Mouse (Mus musculus): Measurements from ENCODE around the gene Wdr73. TPM values are rescaled to one million over a fixed set of nuclear protein-coding genes. Genes with fewer than 3 reads are reported as not detected.

Gene Wdr73
- polyA plus RNA-seq (2017; shearing (Covaris generic)) = 15.9 TPM

DNA sequence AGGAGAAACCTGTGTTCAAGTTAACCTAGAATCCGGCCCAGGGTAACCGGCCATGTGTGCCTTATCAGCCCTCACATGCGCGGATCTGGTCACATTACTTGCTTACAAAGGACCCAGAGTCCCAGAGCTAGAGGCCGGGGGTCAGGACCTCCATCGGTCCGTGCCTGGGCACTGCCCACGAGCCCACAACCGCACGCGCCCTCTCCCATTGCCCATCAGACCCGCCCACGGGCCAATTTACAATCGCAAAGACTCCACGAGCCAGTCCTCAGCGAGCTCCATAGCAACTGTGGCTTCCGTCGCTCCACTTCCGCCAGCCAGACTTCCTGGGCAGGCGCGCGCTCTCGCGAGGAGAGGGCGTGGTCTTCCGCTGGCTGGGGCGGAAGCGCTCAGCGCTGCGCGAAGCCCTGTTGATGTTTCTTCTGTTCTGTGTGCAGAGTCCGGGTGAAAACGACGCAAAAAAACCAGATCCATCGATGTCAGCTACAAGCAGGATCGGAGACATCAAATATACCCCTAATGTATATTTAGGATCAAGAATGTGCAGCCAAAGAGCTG is at the start of gene Wdr73:
Wdr73 (minus strand) TSS at position 326 of the 558 bp plus-strand sequence.

DNA sequence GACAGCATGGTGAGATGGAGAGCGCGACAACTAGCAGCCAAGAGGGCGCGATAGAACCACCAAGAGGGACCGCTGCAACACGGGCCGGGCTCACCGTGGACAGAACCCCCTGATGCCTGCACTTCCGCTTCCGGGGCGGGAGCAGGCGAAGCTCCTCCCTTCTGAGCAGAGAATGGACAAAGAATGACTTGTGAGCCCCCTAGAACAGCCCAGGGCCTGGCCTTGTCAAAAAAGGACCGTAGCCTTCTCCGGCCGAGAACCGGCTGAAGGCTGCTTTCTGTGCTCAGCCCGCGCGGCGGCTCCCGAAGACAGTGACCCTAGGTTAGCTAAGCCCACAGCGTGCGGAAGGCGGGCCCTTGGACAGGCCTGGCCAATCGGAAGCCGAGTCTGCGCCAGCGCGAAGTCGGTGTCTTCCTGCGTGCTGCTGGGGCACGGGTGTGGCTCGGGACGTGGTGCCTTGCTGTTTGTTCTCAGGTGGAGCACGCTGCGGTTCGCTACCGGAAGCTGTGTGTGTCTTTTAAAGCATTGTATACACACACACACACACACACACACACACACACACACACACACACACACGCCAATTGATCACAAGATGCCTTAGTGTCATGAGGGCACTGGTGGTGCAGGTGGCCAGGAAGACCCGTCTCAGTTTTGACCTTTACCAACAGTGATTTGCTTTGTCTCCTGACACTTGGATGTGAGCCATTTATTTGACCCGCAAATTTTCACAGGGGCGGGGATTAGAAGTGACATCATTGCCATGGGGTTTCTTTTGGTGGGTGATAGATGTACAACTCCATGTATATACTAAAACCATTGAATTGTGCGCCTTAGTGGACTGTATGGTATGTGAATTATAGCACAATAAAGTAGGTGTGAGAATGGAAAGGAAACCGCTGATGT is 46.6 kb upstream of the Wdr73 start, which contains the start of gene Sec11a:
Sec11a (minus strand) TSS at position 336 of the 906 bp plus-strand sequence.

DNA sequence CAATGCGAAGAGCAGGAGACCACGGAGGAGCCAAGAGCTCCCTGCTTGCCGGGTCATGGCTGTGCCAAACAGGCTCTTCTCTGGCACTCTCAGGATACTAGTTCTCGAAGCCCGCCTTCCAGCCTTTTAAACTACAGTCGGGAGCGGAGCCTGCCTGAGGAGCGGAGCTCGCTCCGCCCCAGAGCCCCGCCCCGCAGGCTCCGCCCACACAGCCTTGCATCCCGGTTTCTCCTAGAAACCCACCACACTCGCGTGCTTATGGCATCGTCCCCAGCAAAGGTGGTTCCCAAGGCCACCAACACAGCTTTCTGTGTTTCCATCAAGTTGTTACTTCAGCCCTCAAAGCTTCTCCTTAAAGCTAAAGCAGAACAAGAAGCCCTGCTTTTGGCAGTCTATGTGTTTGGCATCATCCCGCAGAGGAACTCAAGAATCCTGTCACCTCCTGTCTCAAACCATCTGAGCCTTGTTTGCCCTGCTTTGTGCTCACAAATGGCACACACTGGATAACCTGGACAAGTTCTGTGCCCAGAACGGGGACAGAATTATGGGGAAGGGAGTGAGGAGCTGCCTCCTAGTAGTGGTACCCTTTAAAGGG is 3.9 kb upstream of the Wdr73 start, which contains the start of gene Nmb:
Nmb (minus strand) TSS at position 156 of the 595 bp plus-strand sequence.

DNA sequence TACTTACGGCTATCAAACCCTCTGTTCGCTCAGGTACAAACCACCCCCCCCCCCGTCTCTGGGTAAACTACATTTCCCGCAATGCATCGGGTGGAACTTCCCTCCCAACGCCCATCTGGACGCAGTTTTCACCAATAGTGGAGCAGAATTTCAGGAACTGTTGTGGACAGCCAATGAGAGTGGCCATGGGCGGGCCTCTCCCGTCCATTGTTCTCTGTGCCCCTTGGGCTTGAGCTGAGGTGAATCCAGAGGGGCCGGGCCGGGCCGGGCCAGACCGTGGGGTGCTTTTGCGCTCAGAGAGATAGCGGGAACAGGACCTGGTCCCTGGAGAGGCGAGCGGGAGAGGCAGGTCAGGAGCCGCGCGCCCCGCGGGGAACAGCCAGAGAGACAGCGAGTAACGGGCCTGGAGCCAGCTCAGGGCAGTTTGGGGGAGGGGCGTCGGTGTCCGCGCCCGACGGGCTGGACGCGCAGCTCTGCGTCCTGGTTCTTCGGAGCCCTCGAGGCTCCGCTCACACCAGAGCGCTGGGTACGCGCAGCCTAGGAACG is 40.3 kb downstream of the Wdr73 start, which contains the start of gene Zscan2:
Zscan2 (plus strand) TSS at position 192 of the 546 bp plus-strand sequence.

Other genes with a start within 250 kb of the Wdr73 start
- gene Crtc3, start 212.4 kb downstream of the Wdr73 start, polyA plus RNA-seq (2017; shearing (Covaris generic)) = 71.8 TPM
- 206 TPM for gene Iqgap1, start 75.3 kb downstream of the Wdr73 start, polyA plus RNA-seq (2017; shearing (Covaris generic))
- gene Zscan2, start 40.3 kb downstream of the Wdr73 start, polyA plus RNA-seq (2017; shearing (Covaris generic)) = 5.1 TPM
- 14.0 TPM for gene Nmb, start 3.8 kb upstream of the Wdr73 start, polyA plus RNA-seq (2017; shearing (Covaris generic))
- gene Sec11a, start 46.5 kb upstream of the Wdr73 start, polyA plus RNA-seq (2017; shearing (Covaris generic)) = 412 TPM
- gene Zfp592, start 92.4 kb upstream of the Wdr73 start, polyA plus RNA-seq (2017; shearing (Covaris generic)) = 163 TPM
- gene Alpk3, start 156.3 kb upstream of the Wdr73 start, polyA plus RNA-seq (2017; shearing (Covaris generic)) = 0.05 TPM
- gene Slc28a1, start 213.5 kb upstream of the Wdr73 start, polyA plus RNA-seq (2017; shearing (Covaris generic)) = 0.12 TPM